Comparison of ENCODE assay signal across 9 mouse cellular contexts in the genomic region with DNA sequence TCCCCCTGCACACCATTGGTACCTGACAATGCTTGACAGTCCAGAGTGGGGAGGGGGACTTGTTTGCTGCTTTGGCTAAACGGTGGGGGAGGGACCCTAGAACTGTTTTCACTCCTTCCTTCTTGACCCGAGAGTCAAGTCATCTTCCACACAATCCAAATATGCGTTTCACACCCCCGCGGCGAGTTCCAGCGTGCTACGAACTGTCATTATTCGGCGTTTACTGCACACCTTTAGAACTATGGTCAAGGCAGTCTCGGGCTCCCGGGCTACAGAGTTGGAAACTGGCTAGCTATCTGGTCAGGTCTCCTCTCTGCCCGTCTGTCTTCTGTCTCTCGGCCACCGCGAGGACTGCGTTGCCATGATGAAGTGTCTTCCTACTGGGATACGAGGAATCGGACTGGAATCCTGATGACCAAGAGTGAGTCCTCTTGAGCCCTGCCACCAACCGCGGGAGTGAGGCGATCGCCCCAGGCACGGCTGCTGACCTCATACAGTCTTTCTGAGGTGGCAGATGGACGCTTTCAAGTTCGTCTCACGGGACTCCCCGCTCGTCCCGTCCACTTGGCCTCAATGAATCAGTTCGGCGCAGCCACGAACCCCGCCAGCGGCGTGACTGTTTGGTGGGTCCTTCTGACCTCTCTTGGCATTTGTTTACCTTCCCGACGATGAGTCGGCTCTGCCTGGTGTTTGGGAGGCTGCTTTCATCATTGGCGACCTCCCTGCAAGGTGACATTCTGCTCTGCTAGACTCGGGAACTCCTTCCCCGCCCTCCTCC. TPM values are rescaled to one million over a fixed set of nuclear protein-coding genes. Genes with fewer than 3 reads are reported as not detected.
A peak's percentile ranks its signal among the peaks of the same experiment; 100 is the strongest.
DNase-seq lines count a peak whose midpoint lies in the region; ATAC-seq lines count a peak whose summit lies in the region.
"Had no signal": no experiment of that assay in that cellular context is flagged by ENCODE, and none has a peak within 500 bp of the region (broad histone marks: within the 10 kb centered on the region; RNA-seq: fewer than 3 reads in every experiment).

No protein-coding gene starts in this region.

- peak; percentile 47 for DNase-seq in CD4-positive, CD25-positive, alpha-beta regulatory T cell, adult 2 months (ENCODE audit: low read depth, low spot score)
- DNase-seq in CD8-positive naive resting alpha-beta T cell, adult 2 months (ENCODE audit: low read depth in 2 of 2, low spot score in 2 of 2), result peak; percentile 11 to 15
- DNase-seq in cerebellum, postnatal 14 days, result peak; percentile 74 to 78
- DNase-seq in gastrocnemius, postnatal 14 days, result peak; percentile 42
- peak; percentile 42 to 58 for DNase-seq in layer of hippocampus, adult 18-20 months (ENCODE audit: low spot score in 2 of 2)
- DNase-seq in right cerebral cortex, postnatal 10 days (ENCODE audit: low spot score in 2 of 2), result peak; percentile 56 to 70

- WGBS in lung, embryonic 15.5 days, result under 1% methylated on average over 42 of the region's 42 CpGs

- intact Hi-C loops in gastrocnemius, postnatal 14 days (cut with DNase I; ENCODE audit: low total_unique reads), result no loop called here

- peak overlapping the region; percentile 82 for H3K27ac ChIP-seq in lung, embryonic 15.5 days

- H3K4me2 ChIP-seq in lung, embryonic 15.5 days, result peak overlapping the region; percentile 94

- peak overlapping the region; percentile 91 for H3K9ac ChIP-seq in lung, embryonic 15.5 days

- no peaks in the 10 kb centered on the region for H3K27me3 ChIP-seq in lung, embryonic 15.5 days

- H3K9me3 ChIP-seq in lung, embryonic 15.5 days, result no peaks in the 10 kb centered on the region

- no peak for ATAC-seq in CD4-positive, CD25-positive, alpha-beta regulatory T cell, adult 4 months
- peak; percentile 14 for ATAC-seq in lung, embryonic 15.5 days (ENCODE audit: borderline replicate concordance, extremely low read depth, low FRiP score, low TSS enrichment)

- peaks cover 16% of the 10 kb centered on the region for H3K4me1 ChIP-seq in lung, embryonic 15.5 days

- 0 out of 2 replicates have a peak, but pooled peaks cover 5% of the 10 kb centered on the region for H3K36me3 ChIP-seq in lung, embryonic 15.5 days

- peak overlapping the region; percentile 95 for H3K4me3 ChIP-seq in lung, embryonic 15.5 days

RNA-seq across cellular contexts. Expression of a gene that starts 0.4 kb away (rescaled TPM):
- 10 to 100 TPM; 20.7 to 21.8 TPM for polyA plus RNA-seq in CD4-positive, CD25-positive, alpha-beta regulatory T cell, adult 4 months (2017; shearing (Covaris generic))
- 1 to 10 TPM; 3.3 to 3.7 TPM for total RNA-seq in gastrocnemius, postnatal 14 days (2021)
- total RNA-seq in layer of hippocampus, adult 18-20 months (2021), result 10 to 100 TPM; 16.2 to 18.1 TPM
- polyA plus RNA-seq in lung, embryonic 15.5 days (2015; fragmentation: Nextera tagmentation; extraction: Ambion mirVana), result 13.4 and 16.5 TPM in 2 replicates

RNA-seq across cellular contexts. Expression of a gene that starts 1.1 kb away (rescaled TPM):
- not detected for polyA plus RNA-seq in CD4-positive, CD25-positive, alpha-beta regulatory T cell, adult 4 months (2017; shearing (Covaris generic))
- under 1 TPM in 1 of 2 experiments, not detected in 1; 0.16 TPM for total RNA-seq in gastrocnemius, postnatal 14 days (2021)
- not detected for total RNA-seq in layer of hippocampus, adult 18-20 months (2021)
- polyA plus RNA-seq in lung, embryonic 15.5 days (2015; fragmentation: Nextera tagmentation; extraction: Ambion mirVana), result not detected in 2 replicates
- total RNA-seq: hematopoietic stem cell, adult 5-6 weeks had no signal

RNA-seq across cellular contexts. Expression of a gene that starts 12.4 kb away (rescaled TPM):
- polyA plus RNA-seq in CD4-positive, CD25-positive, alpha-beta regulatory T cell, adult 4 months (2017; shearing (Covaris generic)), result 1 to 10 TPM; 2.2 to 5.2 TPM
- 10 to 100 TPM in 1 of 2 experiments, 1 to 10 TPM in 1; 10.0 to 10.7 TPM for total RNA-seq in gastrocnemius, postnatal 14 days (2021)
- total RNA-seq in layer of hippocampus, adult 18-20 months (2021), result 10 to 100 TPM; 39.2 to 41.2 TPM
- polyA plus RNA-seq in lung, embryonic 15.5 days (2015; fragmentation: Nextera tagmentation; extraction: Ambion mirVana), result 7.9 and 9.5 TPM in 2 replicates

RNA-seq across cellular contexts. Expression of a gene that starts 15.1 kb away (rescaled TPM):
- polyA plus RNA-seq in CD4-positive, CD25-positive, alpha-beta regulatory T cell, adult 4 months (2017; shearing (Covaris generic)), result under 1 TPM in 1 of 2 experiments, not detected in 1; 0.15 TPM
- total RNA-seq in gastrocnemius, postnatal 14 days (2021), result under 1 TPM; 0.44 to 0.49 TPM
- total RNA-seq in layer of hippocampus, adult 18-20 months (2021), result 1 to 10 TPM; 1.3 to 1.6 TPM
- 10.9 and 13.0 TPM in 2 replicates for polyA plus RNA-seq in lung, embryonic 15.5 days (2015; fragmentation: Nextera tagmentation; extraction: Ambion mirVana)

RNA-seq across cellular contexts. Expression of a gene that starts 55.3 kb away (rescaled TPM):
- polyA plus RNA-seq in CD4-positive, CD25-positive, alpha-beta regulatory T cell, adult 4 months (2017; shearing (Covaris generic)), result not detected
- total RNA-seq in gastrocnemius, postnatal 14 days (2021), result not detected
- total RNA-seq in layer of hippocampus, adult 18-20 months (2021), result under 1 TPM; 0.43 to 0.47 TPM
- not detected in 2 replicates for polyA plus RNA-seq in lung, embryonic 15.5 days (2015; fragmentation: Nextera tagmentation; extraction: Ambion mirVana)
- total RNA-seq: hematopoietic stem cell, adult 5-6 weeks had no signal

Comparison
In these comparisons a context has a peak if more than half of its experiments do, and no peak if none do; other contexts are left out.
1. DNase-seq: peak in every context shown above with its lines; median percentile 76 in cerebellum, postnatal 14 days; 63 in right cerebral cortex, postnatal 10 days; 50 in layer of hippocampus, adult 18-20 months; 47 in CD4-positive, CD25-positive, alpha-beta regulatory T cell, adult 2 months; 42 in gastrocnemius, postnatal 14 days; 13 in CD8-positive naive resting alpha-beta T cell, adult 2 months.